Mouse (Mus musculus): ENCODE measurements around the gene Catsperg1.

The Catsperg1 gene

DNA sequence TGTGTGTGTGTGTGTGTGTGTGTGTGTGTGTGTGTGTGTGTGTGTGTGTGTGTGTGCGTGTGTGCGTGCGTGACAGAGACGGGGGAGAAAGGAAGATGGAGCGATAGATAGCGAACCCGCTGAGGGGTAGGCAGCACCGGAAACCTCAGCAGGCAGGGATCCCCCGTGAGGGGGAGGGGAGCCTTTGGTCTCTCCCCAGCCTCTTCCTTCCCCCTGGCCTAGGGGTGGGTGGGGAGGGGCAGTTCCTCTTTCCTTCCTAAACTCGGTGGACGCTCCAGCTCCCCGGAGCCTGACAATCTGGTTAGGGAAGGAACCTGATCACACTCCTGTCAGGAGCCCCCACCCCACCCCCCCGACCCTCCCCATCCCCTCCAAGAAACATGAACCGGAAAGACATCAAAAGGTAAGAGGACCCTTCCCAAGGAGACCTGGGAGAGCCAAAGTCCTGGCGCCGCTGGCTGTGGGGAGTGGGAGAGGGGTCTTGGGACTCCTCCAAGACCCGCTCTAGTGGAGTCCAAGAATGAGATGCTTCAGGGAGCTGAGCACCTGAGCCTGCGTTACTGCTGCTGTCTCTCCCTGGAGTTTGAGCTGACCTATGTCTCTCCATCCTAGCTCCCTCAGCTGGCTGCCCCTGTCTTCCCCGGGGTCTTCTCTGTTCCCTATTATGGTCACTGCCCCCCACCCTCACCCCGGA lies 79.0 kb downstream of the Catsperg1 start, which contains the start of gene Rasgrp4:
Rasgrp4 (plus strand) TSS at position 159 of the 694 bp plus-strand sequence.
- DNase-seq (ENCODE audit: low read depth) = peak; percentile 86

DNA sequence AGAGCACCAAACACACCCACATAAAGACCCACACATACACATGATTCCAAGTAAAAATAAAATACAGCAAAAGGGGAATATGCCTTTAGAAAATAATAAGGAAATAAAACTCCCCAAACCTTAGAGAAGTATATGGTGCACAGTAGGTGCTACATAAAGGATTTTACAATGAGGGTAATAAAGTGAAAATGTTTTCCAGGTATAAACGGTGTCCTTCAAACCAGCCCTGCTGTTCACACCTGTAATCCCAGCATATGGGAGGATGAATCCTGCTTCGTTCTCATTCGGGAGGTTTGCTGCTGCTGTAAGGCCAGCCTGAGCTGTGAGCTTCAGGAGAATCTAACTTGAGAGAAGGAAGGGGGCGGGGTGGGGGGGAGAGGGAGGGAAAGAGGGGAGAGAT lies 79.6 kb downstream of the Catsperg1 start:
- DNase-seq (ENCODE audit: low read depth) = no peak
